Comparison of ENCODE assay signal across 8 mouse cellular contexts in genomic region chr2:160593035-160593434, GRCm38 (mm10). TPM values are rescaled to one million over a fixed set of nuclear protein-coding genes. Genes with fewer than 3 reads are reported as not detected.
A peak's percentile ranks its signal among the peaks of the same experiment; 100 is the strongest.
DNase-seq lines count a peak whose midpoint lies in the region; ATAC-seq and TF ChIP-seq lines count a peak whose summit lies in the region.

No protein-coding gene starts in this region.

- peak; percentile 67 for TF ChIP-seq CTCF in bone marrow, adult 2 months (IDR thresholded peaks at IDR 0.05; ENCODE audit: control insufficient read depth, insufficient read depth, low read length)

- H3K9ac ChIP-seq in midbrain, embryonic 11.5 days (ENCODE audit: low read length) = no peak overlapping the region
- no peak overlapping the region for H3K9ac ChIP-seq in midbrain, embryonic 15.5 days
- H3K9ac ChIP-seq in embryonic facial prominence, embryonic 14.5 days (ENCODE audit: low read depth, low read length) = no peak overlapping the region
- no peak overlapping the region for H3K9ac ChIP-seq in limb, embryonic 11.5 days (ENCODE audit: low read length)

- H3K9me3 ChIP-seq in midbrain, embryonic 11.5 days (ENCODE audit: control insufficient read depth, low read length) = no peaks in the 10 kb centered on the region
- no peaks in the 10 kb centered on the region for H3K9me3 ChIP-seq in midbrain, embryonic 15.5 days
- H3K9me3 ChIP-seq in embryonic facial prominence, embryonic 14.5 days (ENCODE audit: control insufficient read depth, low read length) = no peaks in the 10 kb centered on the region
- no peaks in the 10 kb centered on the region for H3K9me3 ChIP-seq in limb, embryonic 11.5 days (ENCODE audit: control insufficient read depth, low read length)

- peaks cover 5% of the 10 kb centered on the region; the same call in 1 of the 2 replicates for H3K4me1 ChIP-seq in midbrain, embryonic 11.5 days (ENCODE audit: control insufficient read depth, insufficient read depth, low read length)
- H3K4me1 ChIP-seq in midbrain, embryonic 15.5 days = peaks cover 9% of the 10 kb centered on the region
- H3K4me1 ChIP-seq in bone marrow, adult 2 months (ENCODE audit: control insufficient read depth, insufficient read depth, low read length) = no peaks in the 10 kb centered on the region
- H3K4me1 ChIP-seq in embryonic facial prominence, embryonic 14.5 days (ENCODE audit: control insufficient read depth, insufficient read depth, low read length) = peaks cover 5% of the 10 kb centered on the region; the same call in 1 of the 2 replicates
- H3K4me1 ChIP-seq in limb, embryonic 11.5 days (ENCODE audit: control insufficient read depth, insufficient read depth, low read length) = no peaks in the 10 kb centered on the region

- 2% methylated on average over 2 of the region's 2 CpGs for WGBS in midbrain, embryonic 11.5 days
- WGBS in midbrain, embryonic 15.5 days = 0% methylated on average over 2 of the region's 2 CpGs
- 2% methylated on average over 2 of the region's 2 CpGs for WGBS in bone marrow, adult 2 months
- WGBS in embryonic facial prominence, embryonic 14.5 days = 0% methylated on average over 2 of the region's 2 CpGs
- WGBS in limb, embryonic 11.5 days = 2% methylated on average over 2 of the region's 2 CpGs

- H3K36me3 ChIP-seq in midbrain, embryonic 11.5 days (ENCODE audit: control insufficient read depth, insufficient read depth, low read length) = no peaks in the 10 kb centered on the region
- H3K36me3 ChIP-seq in midbrain, embryonic 15.5 days (replicated peaks) = no peaks in the 10 kb centered on the region
- no peaks in the 10 kb centered on the region for H3K36me3 ChIP-seq in embryonic facial prominence, embryonic 14.5 days (ENCODE audit: control insufficient read depth, insufficient read depth, low read length)
- no peaks in the 10 kb centered on the region for H3K36me3 ChIP-seq in limb, embryonic 11.5 days (ENCODE audit: control insufficient read depth, insufficient read depth, low read length)

- no peak overlapping the region for H3K27ac ChIP-seq in midbrain, embryonic 11.5 days (ENCODE audit: low read depth, low read length)
- H3K27ac ChIP-seq in midbrain, embryonic 15.5 days = no peak overlapping the region
- H3K27ac ChIP-seq in bone marrow, adult 2 months (ENCODE audit: control insufficient read depth, insufficient read depth, low read depth, low read length, poor library complexity) = no peak overlapping the region
- no peak overlapping the region for H3K27ac ChIP-seq in embryonic facial prominence, embryonic 14.5 days (replicated peaks; ENCODE audit: low read depth, low read length)
- no peak overlapping the region for H3K27ac ChIP-seq in limb, embryonic 11.5 days (replicated peaks; ENCODE audit: low read depth, low read length)

- no peak; the same call in 1 of the 2 replicates for ATAC-seq in midbrain, embryonic 11.5 days (ENCODE audit: low FRiP score)
- ATAC-seq in midbrain, embryonic 15.5 days (replicated peaks) = no peak
- no peak for ATAC-seq in embryonic facial prominence, embryonic 14.5 days (ENCODE audit: low read depth)
- no peak for ATAC-seq in limb, embryonic 11.5 days (ENCODE audit: insufficient number of reproducible peaks, low FRiP score, low TSS enrichment, low read depth)

- no peaks in the 10 kb centered on the region for H3K27me3 ChIP-seq in midbrain, embryonic 11.5 days (ENCODE audit: control insufficient read depth, insufficient read depth, low read length)
- H3K27me3 ChIP-seq in midbrain, embryonic 15.5 days (replicated peaks) = 0 out of 2 replicates have a peak, but pooled peaks cover 7% of the 10 kb centered on the region
- no peaks in the 10 kb centered on the region for H3K27me3 ChIP-seq in embryonic facial prominence, embryonic 14.5 days (replicated peaks; ENCODE audit: control insufficient read depth, insufficient read depth, low read length)
- no peaks in the 10 kb centered on the region for H3K27me3 ChIP-seq in limb, embryonic 11.5 days (ENCODE audit: control insufficient read depth, insufficient read depth, low read length)

- peak; percentile 96 for DNase-seq in midbrain, embryonic 11.5 days (ENCODE audit: low spot score, missing footprints)
- peak; percentile 48 for DNase-seq in embryonic facial prominence, embryonic 14.5 days (ENCODE audit: low spot score)
- DNase-seq in kidney, adult 8-10 months = peak; percentile 28 to 73
- peak; percentile 91 for DNase-seq in limb, embryonic 11.5 days (ENCODE audit: low spot score)
- DNase-seq in retina, postnatal 1 day = peak; percentile 86
- peak; percentile 84 for DNase-seq in thymus, postnatal 4 days

- H3K4me3 ChIP-seq in midbrain, embryonic 11.5 days (ENCODE audit: low read depth, low read length) = no peak overlapping the region
- no peak overlapping the region for H3K4me3 ChIP-seq in midbrain, embryonic 15.5 days
- H3K4me3 ChIP-seq in bone marrow, adult 2 months (replicated peaks; ENCODE audit: control insufficient read depth, low read depth, low read length) = no peak overlapping the region
- no peak overlapping the region for H3K4me3 ChIP-seq in embryonic facial prominence, embryonic 14.5 days (ENCODE audit: low read depth, low read length)
- H3K4me3 ChIP-seq in limb, embryonic 11.5 days (ENCODE audit: low read depth, low read length) = no peak overlapping the region

- TF ChIP-seq POLR2A in bone marrow, adult 2 months (IDR thresholded peaks at IDR 0.05; ENCODE audit: borderline replicate concordance, control insufficient read depth, low read depth, low read length) = no peak

- H3K4me2 ChIP-seq in midbrain, embryonic 11.5 days = no peak overlapping the region
- H3K4me2 ChIP-seq in midbrain, embryonic 15.5 days = no peak overlapping the region
- no peak overlapping the region for H3K4me2 ChIP-seq in embryonic facial prominence, embryonic 14.5 days (ENCODE audit: low read depth, low read length)
- no peak overlapping the region for H3K4me2 ChIP-seq in limb, embryonic 11.5 days (ENCODE audit: low read depth, severe bottlenecking)

RNA-seq across cellular contexts. Expression of gene Top1, which starts 52.7 kb away (rescaled TPM):
- polyA plus RNA-seq in midbrain, embryonic 11.5 days (2014; fragmentation: Nextera tagmentation; extraction: Ambion mirVana) = 114 and 122 TPM in 2 replicates
- 75.2 and 81.1 TPM in 2 replicates for polyA plus RNA-seq in midbrain, embryonic 15.5 days (2015; fragmentation: Nextera tagmentation; extraction: Ambion mirVana)
- polyA plus RNA-seq in bone marrow, adult 2 months (2011; ENCODE audit: insufficient read depth, insufficient read length, low replicate concordance, missing spikeins) = 53.1 and 54.4 TPM in 2 replicates
- polyA plus RNA-seq in embryonic facial prominence, embryonic 14.5 days (2014; fragmentation: Nextera tagmentation; extraction: Ambion mirVana) = 63.6 and 64.0 TPM in 2 replicates
- 122 and 125 TPM in 2 replicates for polyA plus RNA-seq in limb, embryonic 11.5 days (2014; fragmentation: Nextera tagmentation; extraction: Ambion mirVana)
